Mouse (Mus musculus) liver, embryonic 14.5 days (tissue): ENCODE results near the gene Gimap3.

Source experiments
- CTCF ChIP-seq: IDR thresholded peaks from 2 replicates; pipeline ENCODE4 v1.5.1; 2016; ENCODE audit warnings: antibody characterized with exemption, low read depth, control low read depth
- EP300 ChIP-seq: IDR thresholded peaks from 2 replicates; pipeline ENCODE4 v1.6.1; 2016; ENCODE audit warnings: antibody characterized with exemption, low read depth

- TF ChIP-seq CTCF (no peak), EP300 (no peak)
These were observed 14.9 kb upstream of the Gimap3 start for GRCm38 (mm10) chr6:48785601-48786000.
